In the genomic region with DNA sequence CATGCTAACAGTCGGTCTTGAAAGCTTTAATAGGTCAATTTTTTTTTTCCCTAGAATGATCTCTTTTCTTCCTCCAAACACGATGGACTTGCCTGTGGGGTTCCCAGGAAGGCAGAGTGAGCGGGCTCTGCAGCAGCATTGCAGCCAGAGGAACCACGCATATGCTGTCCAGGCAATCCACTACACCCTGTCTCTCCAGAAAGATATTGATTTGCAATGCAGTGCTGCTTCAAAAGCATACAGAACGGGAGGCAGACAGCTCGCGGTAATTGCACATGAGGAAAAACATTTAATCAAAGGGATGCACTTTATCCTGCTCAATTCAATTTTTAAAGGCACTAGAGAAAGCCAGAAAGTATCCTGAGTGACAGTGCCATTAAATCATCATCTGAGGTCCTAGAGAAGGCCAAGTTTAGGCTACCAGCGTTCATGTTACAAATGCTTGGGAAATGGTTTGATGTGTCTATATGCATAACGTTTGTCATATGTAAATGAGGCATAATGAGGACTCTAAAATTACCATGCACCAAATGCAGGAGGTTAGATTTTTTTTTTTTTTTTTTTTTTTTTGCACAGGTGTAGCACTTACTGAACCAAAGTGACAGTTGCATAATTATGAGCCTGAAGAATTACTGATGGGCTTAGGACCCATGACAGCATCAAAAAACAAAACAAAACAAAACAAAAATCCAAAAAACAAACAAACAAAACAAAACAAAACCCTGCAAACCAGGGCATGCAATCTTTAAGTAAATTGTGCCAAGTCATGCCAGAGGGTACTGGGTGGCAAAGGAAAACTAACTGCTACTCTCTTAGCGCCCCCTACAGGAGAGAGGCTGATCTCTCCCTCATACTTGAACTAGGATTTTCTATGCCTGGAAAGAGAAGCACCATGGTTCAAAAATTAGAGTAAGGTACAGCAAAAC, we compare ENCODE assay signal across 8 mouse cellular contexts.
DNase-seq lines count a peak whose midpoint lies in the region; ATAC-seq and TF ChIP-seq lines count a peak whose summit lies in the region.

No protein-coding gene starts in this region.

- H3K4me1 ChIP-seq in limb, embryonic 11.5 days (ENCODE audit: control insufficient read depth, insufficient read depth, low read length), result no peaks in the 10 kb centered on the region
- H3K4me1 ChIP-seq in limb, embryonic 10.5 days, result 0 out of 2 replicates have a peak, but pooled peaks cover 7% of the 10 kb centered on the region

- no peak for ATAC-seq in limb, embryonic 11.5 days (ENCODE audit: insufficient number of reproducible peaks, low FRiP score, low TSS enrichment, low read depth)
- peak; percentile 85 for ATAC-seq in erythroblast, adult 5-6 weeks (replicated peaks; ENCODE audit: low FRiP score, poor library complexity, severe bottlenecking)

- H3K36me3 ChIP-seq in limb, embryonic 11.5 days (ENCODE audit: control insufficient read depth, insufficient read depth, low read length), result no peaks in the 10 kb centered on the region
- no peaks in the 10 kb centered on the region for H3K36me3 ChIP-seq in limb, embryonic 10.5 days

- no peak for TF ChIP-seq POLR2A in brain, embryonic 14.5 days (IDR thresholded peaks at IDR 0.05; ENCODE audit: borderline replicate concordance, extremely low read depth, insufficient read depth, insufficient read length, poor library complexity, severe bottlenecking)

- H3K9ac ChIP-seq in limb, embryonic 11.5 days (ENCODE audit: low read length), result no peak overlapping the region

- intact Hi-C loops in heart, postnatal 36 days (cut with DNase I), result loop anchor here (1.0 to 5.0 kb wide), 2 partner anchors 216 to 304 kb away; no protein-coding TSS in a partner anchor

- DNase-seq in limb, embryonic 11.5 days (ENCODE audit: low spot score), result peak; percentile 47
- no peak for DNase-seq in limb, embryonic 10.5 days (ENCODE audit: low spot score)
- DNase-seq in brain, embryonic 14.5 days (ENCODE audit: low read depth), result peak; percentile 90
- DNase-seq in heart, postnatal 36 days, result peak; percentile 39 to 60
- DNase-seq in layer of hippocampus, adult 8-10 months (ENCODE audit: low spot score in 2 of 2), result peak; percentile 75 to 89
- DNase-seq in lung, postnatal 25 days (ENCODE audit: low spot score), result peak; percentile 75
- peak; percentile 86 to 87 for DNase-seq in right cerebral cortex, postnatal 10 days (ENCODE audit: low spot score in 2 of 2)

- WGBS in limb, embryonic 11.5 days, result 53% methylated on average over 10 of the region's 10 CpGs
- 51% methylated on average over 10 of the region's 10 CpGs for WGBS in limb, embryonic 10.5 days

- no peak overlapping the region for H3K27ac ChIP-seq in limb, embryonic 11.5 days (replicated peaks; ENCODE audit: low read depth, low read length)
- no peak overlapping the region for H3K27ac ChIP-seq in limb, embryonic 10.5 days

- peak; percentile 69; the same call in 1 of the 2 replicates for TF ChIP-seq CTCF in brain, embryonic 14.5 days (IDR thresholded peaks at IDR 0.05; ENCODE audit: borderline replicate concordance, extremely low read depth, insufficient read depth, insufficient read length)

- no peaks in the 10 kb centered on the region for H3K27me3 ChIP-seq in limb, embryonic 11.5 days (ENCODE audit: control insufficient read depth, insufficient read depth, low read length)
- H3K27me3 ChIP-seq in limb, embryonic 10.5 days (ENCODE audit: low read depth, poor library complexity, severe bottlenecking), result no peaks in the 10 kb centered on the region

- no peak overlapping the region for H3K4me2 ChIP-seq in limb, embryonic 11.5 days (ENCODE audit: low read depth, severe bottlenecking)

- no peak overlapping the region for H3K4me3 ChIP-seq in limb, embryonic 11.5 days (ENCODE audit: low read depth, low read length)
- no peak overlapping the region for H3K4me3 ChIP-seq in limb, embryonic 10.5 days

- H3K9me3 ChIP-seq in limb, embryonic 11.5 days (ENCODE audit: control insufficient read depth, low read length), result no peaks in the 10 kb centered on the region
- no peaks in the 10 kb centered on the region for H3K9me3 ChIP-seq in limb, embryonic 10.5 days (replicated peaks)
